Mouse (Mus musculus) CH12.LX (cell line): Measurements from ENCODE around the gene Pros1.
A peak's percentile ranks its signal among the peaks of the same experiment; 100 is the strongest.

ENCODE experiments used
- CTCF ChIP-seq, 2 experiments: IDR thresholded peaks in 1 of 2; conservative IDR thresholded peaks in 1 of 2; 2 replicates each; pipeline ENCODE4 v1.5.1; 2011 to 2012; ENCODE audit warnings: low read depth in 2 of 2, low read length in 2 of 2, improper control_type of control experiment in 1 of 2, inconsistent platforms in 1 of 2, mild to moderate bottlenecking in 1 of 2, moderate library complexity in 1 of 2
- ETS1 ChIP-seq: conservative IDR thresholded peaks from 2 replicates; pipeline ENCODE4 v1.6.1; 2012; ENCODE audit warnings: low read depth, mild to moderate bottlenecking, inconsistent platforms, low read length, improper control_type of control experiment, moderate library complexity
- JUN ChIP-seq: IDR thresholded peaks from 2 replicates; pipeline ENCODE4 v1.6.1; 2011; ENCODE audit warnings: low read depth, mild to moderate bottlenecking, low read length, improper control_type of control experiment, moderate library complexity; ENCODE audit not compliant: insufficient read depth
- NRF1 ChIP-seq: IDR thresholded peaks from 2 replicates; pipeline ENCODE4 v1.6.1; 2014; ENCODE audit warnings: low read depth, mild to moderate bottlenecking, inconsistent platforms, low read length, improper control_type of control experiment, moderate library complexity
- SMC3 ChIP-seq: IDR thresholded peaks from 2 replicates; pipeline ENCODE4 v1.6.1; 2011; ENCODE audit warnings: low read depth, low read length, improper control_type of control experiment
- USF1 ChIP-seq: IDR thresholded peaks from 2 replicates; pipeline ENCODE4 v1.6.1; 2014; ENCODE audit warnings: low read depth, mild to moderate bottlenecking, inconsistent platforms, low read length, improper control_type of control experiment

DNA sequence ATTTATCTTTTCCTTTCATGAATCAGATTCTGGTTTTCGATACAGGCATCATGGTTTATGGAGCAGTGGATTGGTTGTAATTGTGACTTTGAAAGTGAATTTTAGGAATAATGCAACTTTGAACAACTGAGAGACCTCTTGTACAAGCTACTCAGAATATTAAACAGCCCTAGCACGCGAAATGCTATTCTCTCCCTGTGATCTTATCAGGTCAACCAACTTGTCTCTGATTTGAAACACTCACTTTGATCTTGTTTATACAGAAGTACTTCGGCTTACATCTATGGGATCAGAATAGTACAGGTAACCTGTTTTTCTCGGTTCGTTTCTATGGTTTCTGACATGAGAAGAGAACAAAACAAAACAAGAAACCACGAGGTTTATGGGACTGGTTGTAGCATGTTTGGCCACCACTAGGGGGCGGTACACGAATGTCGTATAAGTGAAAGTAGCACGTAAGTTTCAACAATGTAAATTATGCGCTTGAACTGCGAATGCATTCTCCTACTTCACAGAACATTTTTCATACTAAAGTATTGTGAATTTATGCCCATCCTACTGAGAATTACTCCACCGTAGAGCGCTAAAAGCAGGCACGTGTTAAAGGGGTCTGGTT lies 86.4 kb downstream of the Pros1 start:
- no peak for TF ChIP-seq USF1
- TF ChIP-seq CTCF (conservative IDR thresholded peaks at IDR 0.05 in 1 of 2, IDR thresholded peaks at IDR 0.05 in 1 of 2; ENCODE audit: low read depth in 2 of 2, low read length in 2 of 2) = peak; percentile 94 to 97
- no peak for TF ChIP-seq NRF1
- TF ChIP-seq ETS1 = 0 out of 2 replicates have a peak, but pooled peaks have one; percentile 8
- TF ChIP-seq JUN = no peak
- peak; percentile 62 for TF ChIP-seq SMC3
